Mouse (Mus musculus) forebrain, postnatal 0 days (tissue): ENCODE results near the gene Tom1. TPM values are rescaled to one million over a fixed set of nuclear protein-coding genes. Genes with fewer than 3 reads are reported as not detected.
A peak's percentile ranks its signal among the peaks of the same experiment; 100 is the strongest.

ENCODE experiments used
- ATAC-seq: fragments of 200-750 bp; cut with Nextera tagmentation; 2 replicates; pipeline ENCODE4 v1.8.0; 2017; ENCODE audit warnings: mild to moderate bottlenecking, moderate library complexity
- DNase-seq: peaks from one replicate; pipeline ENCODE4 v3.0.0-alpha.2; 2015
- H3K27ac ChIP-seq: fragments of 300-500 bp; sonication (generic); 2 replicates; pipeline ENCODE4 v1.5.1; 2014; ENCODE audit warnings: low read depth, mild to moderate bottlenecking, antibody characterized with exemption, low read length, moderate library complexity, mixed read lengths
- H3K27me3 ChIP-seq: fragments of 300-500 bp; sonication (generic); 2 replicates; pipeline ENCODE4 v1.6.1; 2014; ENCODE audit warnings: mild to moderate bottlenecking, low read length, mixed read lengths; ENCODE audit not compliant: insufficient read depth
- H3K36me3 ChIP-seq: fragments of 300-500 bp; sonication (generic); 2 replicates; pipeline ENCODE4 v1.6.1; 2014; ENCODE audit warnings: mild to moderate bottlenecking, moderate library complexity; ENCODE audit not compliant: insufficient read depth
- H3K4me1 ChIP-seq: fragments of 300-500 bp; sonication (generic); 2 replicates; pipeline ENCODE4 v1.6.1; 2014; ENCODE audit warnings: antibody characterized with exemption; ENCODE audit not compliant: insufficient read depth
- H3K4me2 ChIP-seq: fragments of 300-500 bp; sonication (generic); 2 replicates; pipeline ENCODE4 v1.6.1; 2014; ENCODE audit warnings: low read depth, mild to moderate bottlenecking, moderate library complexity
- H3K4me3 ChIP-seq: fragments of 300-500 bp; sonication (generic); 2 replicates; pipeline ENCODE4 v1.5.1; 2014; ENCODE audit warnings: low read depth, low read length, mixed read lengths
- H3K9ac ChIP-seq: fragments of 300-500 bp; sonication (generic); 2 replicates; pipeline ENCODE4 v1.6.1; 2014; ENCODE audit warnings: mild to moderate bottlenecking
- H3K9me3 ChIP-seq: fragments of 300-500 bp; sonication (generic); 2 replicates; pipeline ENCODE4 v1.6.1; 2016; ENCODE audit warnings: low read length
- CTCF ChIP-seq: sonication (generic); IDR thresholded peaks from 2 replicates; pipeline ENCODE4 v1.5.1; 2016; ENCODE audit warnings: antibody characterized with exemption, control low read depth, low read depth
- WGBS: fragments of 180-500 bp; shearing (Covaris S2); extraction: QIAGEN DNeasy Blood & Tissue Kit; methylation state at CpG from one replicate; pipeline ENCODE4 v1.1.7; 2014; 5-methylcytosine and 5-hydroxymethylcytosine counted together
- polyA plus RNA-seq: library from polyadenylated mRNA; unstranded; fragments of >200 nt; fragmentation: Nextera tagmentation; extraction: Ambion mirVana; gene quantifications from 2 replicates; pipeline ENCODE4 v1.2.1, GENCODE M21; 2015
- total RNA-seq: library from RNA; depleted of rRNA; stranded (reverse); fragments of >200 nt; gene quantifications from 2 replicates; pipeline ENCODE4 v1.2.3, GENCODE M21; 2014; rRNA removed

The Tom1 gene
- total and polyA plus RNA-seq, 2 experiments from 2014 or later = 24.6 to 35.9 TPM

GRCm38 (mm10) chr8:75108527-75109235 lies 75.2 kb downstream of the Tom1 start:
- Histone ChIP-seq H3K4me2 (peak overlapping the region; percentile 78), H3K9ac (peak overlapping the region; percentile 62), H3K27me3 (no peaks in the 10 kb centered on the region), H3K4me1 (peaks cover 7% of the 10 kb centered on the region; the same call in 1 of the 2 replicates), H3K36me3 (peaks cover 11% of the 10 kb centered on the region; the same call in 1 of the 2 replicates), H3K27ac (peak overlapping the region; percentile 91), H3K4me3 (peak overlapping the region; percentile 67), H3K9me3 (no peaks in the 10 kb centered on the region)
- DNase-seq = peak; percentile 85
- peak; percentile 82 for TF ChIP-seq CTCF
- peak; percentile 78 for ATAC-seq
- 1% methylated on average over 9 of the region's 9 CpGs for WGBS

GRCm38 (mm10) chr8:75109236-75109967 lies 75.9 kb downstream of the Tom1 start, which contains the start of gene Mcm5:
Gene Mcm5, plus strand, starts transcription at chr8:75109569.
- peak within 1 kb of the TSS; percentile 91 for H3K27ac ChIP-seq
- H3K4me1 ChIP-seq = peaks cover 7% of the 10 kb centered on the region; the same call in 1 of the 2 replicates
- TF ChIP-seq CTCF = no peak
- H3K36me3 ChIP-seq = peaks cover 11% of the 10 kb centered on the region; the same call in 1 of the 2 replicates
- H3K4me3 ChIP-seq = peak within 1 kb of the TSS; percentile 67
- H3K9ac ChIP-seq = peak within 1 kb of the TSS; percentile 62
- DNase-seq = peak; percentile 100
- H3K4me2 ChIP-seq = peak within 1 kb of the TSS; percentile 78
- peak; percentile 99 for ATAC-seq
- 2% methylated on average over 59 of the region's 59 CpGs for WGBS
- H3K9me3 ChIP-seq = no peaks in the 10 kb centered on the region
- H3K27me3 ChIP-seq = no peaks in the 10 kb centered on the region

GRCm38 (mm10) chr8:75110093-75110492 lies 76.6 kb downstream of the Tom1 start:
- Histone ChIP-seq H3K36me3 (peaks cover 11% of the 10 kb centered on the region; the same call in 1 of the 2 replicates), H3K27me3 (no peaks in the 10 kb centered on the region), H3K4me2 (peak overlapping the region; percentile 76), H3K4me1 (peaks cover 7% of the 10 kb centered on the region; the same call in 1 of the 2 replicates), H3K4me3 (peak overlapping the region; percentile 67), H3K9ac (peak overlapping the region; percentile 37), H3K27ac (no peak overlapping the region), H3K9me3 (no peaks in the 10 kb centered on the region)
- ATAC-seq = no peak
- no peak for TF ChIP-seq CTCF
- no peak for DNase-seq
- 20% methylated on average over 13 of the region's 13 CpGs for WGBS

GRCm38 (mm10) chr8:75118505-75118904 lies 85.0 kb downstream of the Tom1 start:
- Histone ChIP-seq H3K9me3 (no peaks in the 10 kb centered on the region), H3K9ac (no peak overlapping the region), H3K4me1 (no peaks in the 10 kb centered on the region), H3K36me3 (peaks cover 26% of the 10 kb centered on the region), H3K4me2 (no peak overlapping the region), H3K27ac (no peak overlapping the region), H3K4me3 (no peak overlapping the region), H3K27me3 (no peaks in the 10 kb centered on the region)
- ATAC-seq (no peak), DNase-seq (no peak)
- no peak for TF ChIP-seq CTCF
- 85% methylated on average over 1 of the region's 1 CpGs for WGBS

- ATAC-seq (no peak), DNase-seq (no peak)
- peaks cover 29% of the 10 kb centered on the region for H3K36me3 ChIP-seq
- TF ChIP-seq CTCF = no peak
- no peaks in the 10 kb centered on the region for H3K27me3 ChIP-seq
- H3K9ac ChIP-seq = no peak overlapping the region
- no peak overlapping the region for H3K4me3 ChIP-seq
- H3K27ac ChIP-seq = no peak overlapping the region
- no peaks in the 10 kb centered on the region for H3K9me3 ChIP-seq
- H3K4me1 ChIP-seq = no peaks in the 10 kb centered on the region
- 97% methylated on average over 2 of the region's 2 CpGs for WGBS
- no peak overlapping the region for H3K4me2 ChIP-seq
Measured at GRCm38 (mm10) chr8:75119287-75119686, 85.8 kb downstream of the Tom1 start.

Other genes with a start within 250 kb of the Tom1 start
- not detected in 2 replicates for gene Isx, start 160.5 kb upstream of the Tom1 start, total RNA-seq
- gene Isx, start 160.5 kb upstream of the Tom1 start, polyA plus RNA-seq = not detected in 2 replicates
- gene Hmgxb4, start 40.3 kb upstream of the Tom1 start, total RNA-seq = 70.9 and 84.2 TPM in 2 replicates
- gene Hmgxb4, start 40.3 kb upstream of the Tom1 start, polyA plus RNA-seq = 19.0 and 26.9 TPM in 2 replicates
- 8.7 and 10.5 TPM in 2 replicates for gene Hmox1, start 59.9 kb downstream of the Tom1 start, total RNA-seq
- gene Hmox1, start 59.9 kb downstream of the Tom1 start, polyA plus RNA-seq = 13.3 and 14.4 TPM in 2 replicates
- 20.3 and 22.2 TPM in 2 replicates for gene Mcm5, start 75.9 kb downstream of the Tom1 start, total RNA-seq
- gene Mcm5, start 75.9 kb downstream of the Tom1 start, polyA plus RNA-seq = 18.3 and 19.0 TPM in 2 replicates
- 4.7 and 11.6 TPM in 2 replicates for gene Rasd2, start 180.2 kb downstream of the Tom1 start, total RNA-seq
- 1.8 and 4.7 TPM in 2 replicates for gene Rasd2, start 180.2 kb downstream of the Tom1 start, polyA plus RNA-seq